Mouse (Mus musculus): ENCODE results near the gene Dync1i2. TPM values are rescaled to one million over a fixed set of nuclear protein-coding genes. Genes with fewer than 3 reads are reported as not detected.

Gene Dync1i2
- polyA plus RNA-seq, 1 experiment from 2014 or later = 24.2 TPM

DNA sequence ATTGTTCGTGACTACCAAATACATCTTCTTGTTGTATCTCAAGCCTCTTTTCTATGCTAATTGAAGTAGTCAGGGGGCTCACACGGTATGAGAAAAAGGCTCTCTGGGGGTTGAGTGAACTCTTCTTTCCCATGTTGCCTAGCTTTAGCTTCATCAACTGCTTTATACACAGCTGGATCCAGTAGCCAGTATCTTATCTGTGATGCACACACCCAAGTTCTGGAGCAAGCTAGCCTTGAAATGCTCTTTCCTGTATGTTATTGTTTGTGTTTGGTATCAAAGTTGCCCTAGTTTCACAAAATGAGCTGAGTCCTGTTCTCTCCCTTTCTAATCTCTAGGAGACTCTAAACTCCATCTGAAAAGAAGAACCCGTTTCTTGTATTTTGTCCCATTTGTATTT is 23.6 kb upstream of the Dync1i2 start:
- Histone ChIP-seq H3K27ac (replicated peaks) (peak overlapping the region; percentile 35; the same call in 1 of the 2 replicates), H3K4me3 (replicated peaks) (no peak overlapping the region), H3K4me2 (peak overlapping the region; percentile 21; the same call in 1 of the 2 replicates), H3K4me1 (replicated peaks) (peaks cover 21% of the 10 kb centered on the region), H3K9ac (no peak overlapping the region), H3K27me3 (peaks cover 30% of the 10 kb centered on the region), H3K36me3 (replicated peaks) (no peaks in the 10 kb centered on the region), H3K9me3 (replicated peaks) (no peaks in the 10 kb centered on the region)
- WGBS (ENCODE audit: insufficient replicate concordance) = 33% methylated on average over 3 of the region's 3 CpGs
- peak; percentile 80 for ATAC-seq (ENCODE audit: insufficient read depth)

- H3K27me3 ChIP-seq = peaks cover 33% of the 10 kb centered on the region
- no peak for ATAC-seq (ENCODE audit: insufficient read depth)
- no peak overlapping the region for H3K4me3 ChIP-seq (replicated peaks)
- H3K4me2 ChIP-seq = no peak overlapping the region
- H3K36me3 ChIP-seq (replicated peaks) = no peaks in the 10 kb centered on the region
- H3K4me1 ChIP-seq (replicated peaks) = peaks cover 21% of the 10 kb centered on the region
- WGBS (ENCODE audit: insufficient replicate concordance) = 58% methylated on average over 2 of the region's 2 CpGs
- no peak overlapping the region; the same call in 1 of the 2 replicates for H3K27ac ChIP-seq (replicated peaks)
- no peaks in the 10 kb centered on the region for H3K9me3 ChIP-seq (replicated peaks)
- H3K9ac ChIP-seq = no peak overlapping the region
These were observed 22.6 kb upstream of the Dync1i2 start for GRCm38 (mm10) chr2:71188861-71189260.

GRCm38 (mm10) chr2:71191391-71192194 is 19.9 kb upstream of the Dync1i2 start:
- H3K4me3 ChIP-seq (replicated peaks) = no peak overlapping the region
- H3K36me3 ChIP-seq (replicated peaks) = no peaks in the 10 kb centered on the region
- peaks cover 33% of the 10 kb centered on the region for H3K27me3 ChIP-seq
- no peak overlapping the region for H3K4me2 ChIP-seq
- H3K9ac ChIP-seq = no peak overlapping the region
- H3K27ac ChIP-seq (replicated peaks) = no peak overlapping the region
- no peak for ATAC-seq (ENCODE audit: insufficient read depth)
- no peaks in the 10 kb centered on the region for H3K9me3 ChIP-seq (replicated peaks)
- 42% methylated on average over 16 of the region's 16 CpGs for WGBS (ENCODE audit: insufficient replicate concordance)
- peaks cover 21% of the 10 kb centered on the region for H3K4me1 ChIP-seq (replicated peaks)

- no peaks in the 10 kb centered on the region for H3K9me3 ChIP-seq (replicated peaks)
- peaks cover 19% of the 10 kb centered on the region for H3K4me1 ChIP-seq (replicated peaks)
- 53% methylated on average over 17 of the region's 17 CpGs for WGBS (ENCODE audit: insufficient replicate concordance)
- no peak for ATAC-seq (ENCODE audit: insufficient read depth)
- H3K4me2 ChIP-seq = no peak overlapping the region
- no peak overlapping the region for H3K9ac ChIP-seq
- H3K4me3 ChIP-seq (replicated peaks) = no peak overlapping the region
- peaks cover 34% of the 10 kb centered on the region for H3K27me3 ChIP-seq
- no peak overlapping the region for H3K27ac ChIP-seq (replicated peaks)
- no peaks in the 10 kb centered on the region for H3K36me3 ChIP-seq (replicated peaks)
These were observed 19.2 kb upstream of the Dync1i2 start for GRCm38 (mm10) chr2:71192195-71192807.

GRCm38 (mm10) chr2:71194137-71194960 is 17.2 kb upstream of the Dync1i2 start:
- no peak overlapping the region for H3K4me2 ChIP-seq

GRCm38 (mm10) chr2:71196947-71197346 is 14.6 kb upstream of the Dync1i2 start:
- no peak overlapping the region for H3K27ac ChIP-seq (replicated peaks)
- no peak overlapping the region for H3K9ac ChIP-seq
- no peaks in the 10 kb centered on the region for H3K4me1 ChIP-seq (replicated peaks)
- H3K9me3 ChIP-seq (replicated peaks) = no peaks in the 10 kb centered on the region
- peaks cover 16% of the 10 kb centered on the region for H3K27me3 ChIP-seq
- no peak for ATAC-seq (ENCODE audit: insufficient read depth)
- no peak overlapping the region for H3K4me2 ChIP-seq
- no peak overlapping the region for H3K4me3 ChIP-seq (replicated peaks)
- 60% methylated on average over 4 of the region's 4 CpGs for WGBS (ENCODE audit: insufficient replicate concordance)
- no peaks in the 10 kb centered on the region for H3K36me3 ChIP-seq (replicated peaks)

More at GRCm38 (mm10) chr2:71194137-71194960, 17.2 kb upstream of the Dync1i2 start:
- Histone ChIP-seq H3K4me3 (replicated peaks) (no peak overlapping the region), H3K27ac (replicated peaks) (no peak overlapping the region), H3K4me1 (replicated peaks) (no peaks in the 10 kb centered on the region), H3K9ac (no peak overlapping the region), H3K36me3 (replicated peaks) (no peaks in the 10 kb centered on the region), H3K9me3 (replicated peaks) (no peaks in the 10 kb centered on the region), H3K27me3 (peaks cover 35% of the 10 kb centered on the region)
- WGBS (ENCODE audit: insufficient replicate concordance) = 65% methylated on average over 10 of the region's 10 CpGs
- ATAC-seq (ENCODE audit: insufficient read depth) = no peak

DNA sequence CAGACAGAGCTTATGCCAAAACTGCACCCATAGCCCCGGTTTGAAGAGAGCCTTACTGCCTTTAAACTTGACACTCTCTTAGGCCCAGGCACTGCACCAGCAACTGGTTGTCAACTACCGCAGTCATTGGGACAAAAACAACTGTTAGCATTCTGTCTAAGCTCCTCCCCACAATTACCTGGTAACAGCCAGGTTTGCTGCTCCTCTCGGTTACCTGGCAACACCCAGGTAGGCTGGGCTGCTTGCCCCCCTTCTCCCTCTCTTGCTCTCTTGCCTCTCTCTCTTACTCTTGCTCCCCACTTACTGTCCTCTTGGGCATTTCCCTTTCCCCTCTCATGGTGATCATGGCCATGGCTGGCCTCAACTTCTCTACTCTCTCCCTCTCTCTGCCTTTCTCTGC is 12.6 kb upstream of the Dync1i2 start:
- no peak overlapping the region for H3K4me3 ChIP-seq (replicated peaks)
- H3K9me3 ChIP-seq (replicated peaks) = no peaks in the 10 kb centered on the region
- no peaks in the 10 kb centered on the region for H3K36me3 ChIP-seq (replicated peaks)
- peaks cover 3% of the 10 kb centered on the region; the same call in 1 of the 2 replicates for H3K27me3 ChIP-seq
- H3K9ac ChIP-seq = no peak overlapping the region
- H3K4me1 ChIP-seq (replicated peaks) = no peaks in the 10 kb centered on the region
- no peak overlapping the region for H3K4me2 ChIP-seq
- no peak overlapping the region for H3K27ac ChIP-seq (replicated peaks)
- no peak for ATAC-seq (ENCODE audit: insufficient read depth)
- 36% methylated on average over 3 of the region's 3 CpGs for WGBS (ENCODE audit: insufficient replicate concordance)

- no peaks in the 10 kb centered on the region for H3K36me3 ChIP-seq (replicated peaks)
- no peaks in the 10 kb centered on the region for H3K4me1 ChIP-seq (replicated peaks)
- no peak overlapping the region for H3K9ac ChIP-seq
- ATAC-seq (ENCODE audit: insufficient read depth) = no peak
- no peak overlapping the region for H3K4me2 ChIP-seq
- H3K27me3 ChIP-seq = peaks cover 3% of the 10 kb centered on the region; the same call in 1 of the 2 replicates
- 38% methylated on average over 4 of the region's 4 CpGs for WGBS (ENCODE audit: insufficient replicate concordance)
- H3K27ac ChIP-seq (replicated peaks) = no peak overlapping the region
- H3K9me3 ChIP-seq (replicated peaks) = no peaks in the 10 kb centered on the region
- no peak overlapping the region for H3K4me3 ChIP-seq (replicated peaks)
These were observed 11.0 kb upstream of the Dync1i2 start for GRCm38 (mm10) chr2:71200485-71200884.

DNA sequence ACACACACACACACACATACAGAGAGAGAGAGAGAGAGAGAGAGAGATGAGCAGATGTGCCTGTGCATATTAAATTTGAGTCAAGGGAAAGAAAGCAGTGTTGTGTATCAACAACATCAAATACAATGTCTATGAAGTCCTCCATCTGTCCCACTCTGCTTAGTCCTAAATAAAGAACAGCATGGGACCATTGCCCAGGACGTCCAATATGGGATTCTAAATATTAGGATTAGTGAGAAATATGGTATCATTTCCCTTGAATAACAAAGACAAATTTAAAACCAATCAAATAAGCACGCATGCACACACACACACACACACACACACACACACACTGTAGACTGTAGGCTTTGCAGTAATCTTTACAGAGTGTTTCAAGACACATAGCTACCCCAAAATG is 9.6 kb upstream of the Dync1i2 start:
- no peak overlapping the region for H3K4me3 ChIP-seq (replicated peaks)
- H3K27me3 ChIP-seq = peaks cover 3% of the 10 kb centered on the region; the same call in 1 of the 2 replicates
- H3K4me2 ChIP-seq = no peak overlapping the region
- H3K4me1 ChIP-seq (replicated peaks) = no peaks in the 10 kb centered on the region
- H3K36me3 ChIP-seq (replicated peaks) = no peaks in the 10 kb centered on the region
- no peak for ATAC-seq (ENCODE audit: insufficient read depth)
- no peaks in the 10 kb centered on the region for H3K9me3 ChIP-seq (replicated peaks)
- WGBS (ENCODE audit: insufficient replicate concordance) = 57% methylated on average over 2 of the region's 2 CpGs
- no peak overlapping the region for H3K9ac ChIP-seq
- no peak overlapping the region for H3K27ac ChIP-seq (replicated peaks)

DNA sequence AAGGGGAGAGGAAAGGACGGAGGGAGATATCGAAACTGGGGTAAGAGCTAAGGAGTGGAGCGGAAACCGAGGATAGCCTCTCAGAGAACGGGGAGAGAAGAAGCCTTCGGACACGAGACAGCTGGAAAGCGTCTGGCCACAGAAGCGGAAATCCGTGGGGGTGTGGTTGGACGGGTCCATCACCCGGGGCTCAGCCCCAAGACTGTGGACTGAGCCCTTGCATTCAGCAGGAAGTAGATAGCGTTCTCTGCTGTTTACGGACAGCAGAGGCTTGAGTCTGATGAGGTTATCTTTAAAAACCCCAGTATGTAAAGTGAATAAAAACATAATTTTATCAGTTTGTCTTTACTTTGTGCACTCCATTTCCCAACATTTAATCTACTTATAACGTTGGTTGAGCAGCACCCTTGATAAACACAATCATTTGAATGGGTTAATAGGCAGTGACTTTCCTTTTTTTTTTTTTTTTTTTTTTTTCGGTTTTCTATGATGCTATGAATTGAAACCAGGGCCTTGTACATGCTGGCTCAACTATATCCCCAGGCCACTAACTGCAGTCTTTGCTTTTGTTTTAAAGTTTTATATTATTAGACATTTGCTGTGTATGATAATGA is 7.6 kb upstream of the Dync1i2 start:
- 26% methylated on average over 16 of the region's 16 CpGs for WGBS (ENCODE audit: insufficient replicate concordance)

More for the DNA sequence above, 7.6 kb upstream of the Dync1i2 start:
- no peaks in the 10 kb centered on the region for H3K36me3 ChIP-seq (replicated peaks)
- peak overlapping the region; percentile 56 for H3K4me2 ChIP-seq
- no peak overlapping the region for H3K9ac ChIP-seq
- H3K27ac ChIP-seq (replicated peaks) = no peak overlapping the region
- no peaks in the 10 kb centered on the region for H3K27me3 ChIP-seq
- no peak for ATAC-seq (ENCODE audit: insufficient read depth)
- H3K9me3 ChIP-seq (replicated peaks) = no peaks in the 10 kb centered on the region
- peak overlapping the region; percentile 43 for H3K4me3 ChIP-seq (replicated peaks)
- no peaks in the 10 kb centered on the region for H3K4me1 ChIP-seq (replicated peaks)
